Mouse (Mus musculus): ENCODE measurements around the gene Sez6. TPM values are rescaled to one million over a fixed set of nuclear protein-coding genes. Genes with fewer than 3 reads are reported as not detected.

The Sez6 gene
- polyA plus RNA-seq, 1 experiment, result 1.1 TPM

DNA sequence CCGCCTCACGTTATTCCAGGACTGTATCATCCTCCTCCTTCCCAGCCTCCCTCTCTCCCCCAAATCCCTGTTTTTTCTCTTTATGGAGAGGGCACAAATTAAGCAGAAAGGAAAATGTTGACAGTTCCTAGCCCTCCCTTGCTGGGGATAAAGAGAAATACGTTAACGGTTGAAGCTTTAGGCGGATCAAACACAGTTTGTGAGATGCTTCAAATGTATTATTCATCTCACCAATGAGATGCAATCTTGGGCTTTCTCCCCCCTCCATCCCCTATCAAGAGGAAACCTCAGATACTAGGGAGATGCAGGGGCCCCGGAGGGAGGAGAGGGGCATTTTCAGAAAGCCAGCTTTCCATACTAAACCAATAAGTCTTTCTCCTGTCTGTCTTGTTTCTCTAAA is 20.8 kb upstream of the Sez6 start:
- no peak for DNase-seq
- WGBS, result 48% methylated on average over 6 of the region's 6 CpGs
- TF ChIP-seq CTCF (IDR thresholded peaks at IDR 0.05; ENCODE audit: borderline replicate concordance, control insufficient read depth, extremely low read depth, insufficient read depth, low read length, poor library complexity) (no peak), POLR2A (IDR thresholded peaks at IDR 0.05; ENCODE audit: control insufficient read depth, extremely low read depth, insufficient read depth, low read length, poor library complexity) (no peak)
- no peak overlapping the region for H3K27ac ChIP-seq (ENCODE audit: control insufficient read depth, insufficient read depth, low read length)
- H3K27me3 ChIP-seq (ENCODE audit: control insufficient read depth, insufficient read depth, low read length), result peaks cover 7% of the 10 kb centered on the region; the same call in 1 of the 2 replicates
- H3K4me3 ChIP-seq (ENCODE audit: control insufficient read depth, insufficient read depth, low read length), result no peak overlapping the region
- H3K36me3 ChIP-seq (ENCODE audit: control insufficient read depth, insufficient read depth, low read length), result no peaks in the 10 kb centered on the region
- H3K4me1 ChIP-seq (replicated peaks; ENCODE audit: control insufficient read depth, insufficient read depth, low read length), result no peaks in the 10 kb centered on the region

- Histone ChIP-seq H3K27me3 (ENCODE audit: control insufficient read depth, insufficient read depth, low read length) (peaks cover 8% of the 10 kb centered on the region; the same call in 1 of the 2 replicates), H3K36me3 (ENCODE audit: control insufficient read depth, insufficient read depth, low read length) (no peaks in the 10 kb centered on the region), H3K27ac (ENCODE audit: control insufficient read depth, insufficient read depth, low read length) (no peak overlapping the region), H3K4me1 (replicated peaks; ENCODE audit: control insufficient read depth, insufficient read depth, low read length) (no peaks in the 10 kb centered on the region), H3K4me3 (ENCODE audit: control insufficient read depth, insufficient read depth, low read length) (no peak overlapping the region)
- DNase-seq, result no peak
- WGBS, result 83% methylated on average over 6 of the region's 6 CpGs
- no peak for TF ChIP-seq CTCF (IDR thresholded peaks at IDR 0.05; ENCODE audit: borderline replicate concordance, control insufficient read depth, extremely low read depth, insufficient read depth, low read length, poor library complexity)
- TF ChIP-seq POLR2A (IDR thresholded peaks at IDR 0.05; ENCODE audit: control insufficient read depth, extremely low read depth, insufficient read depth, low read length, poor library complexity), result no peak
Measured at GRCm38 (mm10) chr11:77913505-77913904, 17.1 kb upstream of the Sez6 start.

DNA sequence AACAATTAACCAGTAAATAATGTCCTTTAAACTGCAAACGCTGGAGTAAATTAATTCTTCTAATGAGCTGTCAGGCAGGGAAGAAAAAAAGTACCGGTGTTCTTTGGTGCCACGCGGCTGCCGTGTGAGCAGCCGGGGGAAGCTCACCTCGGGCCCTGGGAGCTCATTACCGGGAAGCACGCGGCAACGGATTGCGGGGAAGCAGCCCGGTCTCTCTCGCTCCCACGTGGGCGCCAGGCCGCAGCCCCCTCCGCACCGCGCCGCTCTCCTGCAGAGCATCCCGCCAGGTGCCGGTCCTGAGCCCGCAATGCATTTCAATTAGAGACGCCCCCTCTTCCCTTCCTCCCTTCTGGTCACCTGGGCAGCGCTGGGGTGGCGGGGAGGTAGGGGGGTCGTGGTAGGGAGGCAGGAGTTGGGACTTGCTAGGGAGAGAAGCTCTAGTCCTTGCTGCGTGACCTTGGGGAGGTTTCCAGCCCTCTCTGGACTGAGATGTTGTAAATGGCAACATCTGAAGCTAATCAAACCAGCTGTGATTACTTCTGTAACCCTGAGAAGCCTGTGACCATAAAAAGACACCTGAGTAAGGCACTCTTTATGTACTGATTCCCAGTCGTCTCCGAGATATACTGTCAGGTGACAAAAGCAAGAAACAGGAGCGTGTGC is 15.9 kb upstream of the Sez6 start:
- H3K27ac ChIP-seq (ENCODE audit: control insufficient read depth, insufficient read depth, low read length), result no peak overlapping the region
- WGBS, result 7% methylated on average over 32 of the region's 32 CpGs
- DNase-seq, result no peak
- H3K36me3 ChIP-seq (ENCODE audit: control insufficient read depth, insufficient read depth, low read length), result no peaks in the 10 kb centered on the region
- no peaks in the 10 kb centered on the region for H3K4me1 ChIP-seq (replicated peaks; ENCODE audit: control insufficient read depth, insufficient read depth, low read length)
- TF ChIP-seq POLR2A (IDR thresholded peaks at IDR 0.05; ENCODE audit: control insufficient read depth, extremely low read depth, insufficient read depth, low read length, poor library complexity) (no peak), CTCF (IDR thresholded peaks at IDR 0.05; ENCODE audit: borderline replicate concordance, control insufficient read depth, extremely low read depth, insufficient read depth, low read length, poor library complexity) (no peak)
- H3K4me3 ChIP-seq (ENCODE audit: control insufficient read depth, insufficient read depth, low read length), result no peak overlapping the region
- H3K27me3 ChIP-seq (ENCODE audit: control insufficient read depth, insufficient read depth, low read length), result peaks cover 8% of the 10 kb centered on the region; the same call in 1 of the 2 replicates

DNA sequence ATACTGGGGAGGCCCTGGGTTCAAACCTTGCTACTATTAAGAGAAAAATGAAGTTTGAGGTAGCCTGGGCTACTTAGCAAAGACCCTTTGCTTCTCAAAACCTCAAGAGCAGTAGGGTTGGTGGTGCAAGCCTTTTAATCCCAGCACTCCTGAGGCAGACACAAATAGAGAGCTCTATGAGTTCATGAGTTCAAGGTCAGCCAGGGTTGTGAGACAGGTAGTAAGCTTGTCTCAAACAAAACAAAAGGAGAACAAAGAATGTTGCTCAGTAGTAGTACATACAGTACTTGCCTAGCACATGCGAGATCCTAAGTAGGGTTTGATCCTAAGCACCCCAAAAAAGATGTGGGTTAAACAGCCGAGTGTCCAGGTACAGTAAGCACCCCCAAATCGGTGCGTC is 13.9 kb upstream of the Sez6 start:
- no peak for DNase-seq
- WGBS, result 88% methylated on average over 4 of the region's 4 CpGs
- no peak overlapping the region for H3K4me3 ChIP-seq (ENCODE audit: control insufficient read depth, insufficient read depth, low read length)
- peaks cover 8% of the 10 kb centered on the region; the same call in 1 of the 2 replicates for H3K27me3 ChIP-seq (ENCODE audit: control insufficient read depth, insufficient read depth, low read length)
- H3K36me3 ChIP-seq (ENCODE audit: control insufficient read depth, insufficient read depth, low read length), result no peaks in the 10 kb centered on the region
- H3K27ac ChIP-seq (ENCODE audit: control insufficient read depth, insufficient read depth, low read length), result no peak overlapping the region
- TF ChIP-seq CTCF (IDR thresholded peaks at IDR 0.05; ENCODE audit: borderline replicate concordance, control insufficient read depth, extremely low read depth, insufficient read depth, low read length, poor library complexity) (no peak), POLR2A (IDR thresholded peaks at IDR 0.05; ENCODE audit: control insufficient read depth, extremely low read depth, insufficient read depth, low read length, poor library complexity) (no peak)
- no peaks in the 10 kb centered on the region for H3K4me1 ChIP-seq (replicated peaks; ENCODE audit: control insufficient read depth, insufficient read depth, low read length)

- H3K36me3 ChIP-seq (ENCODE audit: control insufficient read depth, insufficient read depth, low read length), result no peaks in the 10 kb centered on the region
- DNase-seq, result no peak
- no peak overlapping the region for H3K27ac ChIP-seq (ENCODE audit: control insufficient read depth, insufficient read depth, low read length)
- H3K4me1 ChIP-seq (replicated peaks; ENCODE audit: control insufficient read depth, insufficient read depth, low read length), result no peaks in the 10 kb centered on the region
- no peak overlapping the region for H3K4me3 ChIP-seq (ENCODE audit: control insufficient read depth, insufficient read depth, low read length)
- 65% methylated on average over 10 of the region's 10 CpGs for WGBS
- TF ChIP-seq POLR2A (IDR thresholded peaks at IDR 0.05; ENCODE audit: control insufficient read depth, extremely low read depth, insufficient read depth, low read length, poor library complexity) (no peak), CTCF (IDR thresholded peaks at IDR 0.05; ENCODE audit: borderline replicate concordance, control insufficient read depth, extremely low read depth, insufficient read depth, low read length, poor library complexity) (no peak)
- peaks cover 8% of the 10 kb centered on the region; the same call in 1 of the 2 replicates for H3K27me3 ChIP-seq (ENCODE audit: control insufficient read depth, insufficient read depth, low read length)
Measured at GRCm38 (mm10) chr11:77917166-77917565, 13.4 kb upstream of the Sez6 start.

DNA sequence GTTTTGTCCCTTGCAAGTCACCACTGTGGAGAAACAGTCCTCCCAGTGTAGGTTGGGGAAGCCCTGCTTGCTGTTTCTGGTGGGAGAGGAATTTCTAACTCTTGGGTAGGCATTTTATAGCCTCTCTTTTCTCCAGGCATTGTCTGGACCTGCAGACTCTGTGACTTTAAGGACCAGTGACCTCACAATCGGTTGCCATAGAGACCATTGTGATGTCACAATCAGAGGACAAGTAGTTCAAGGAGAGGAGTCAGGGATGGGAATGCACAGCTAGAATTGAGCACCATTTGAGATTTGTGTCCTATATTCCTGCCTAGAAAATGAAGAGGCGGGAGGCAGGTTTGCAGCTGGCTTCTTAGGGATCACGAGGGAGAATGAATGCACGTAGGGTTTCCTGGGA is 7.3 kb upstream of the Sez6 start:
- H3K27ac ChIP-seq (ENCODE audit: control insufficient read depth, insufficient read depth, low read length), result no peak overlapping the region
- 84% methylated on average over 4 of the region's 4 CpGs for WGBS
- H3K4me1 ChIP-seq (replicated peaks; ENCODE audit: control insufficient read depth, insufficient read depth, low read length), result no peaks in the 10 kb centered on the region
- no peaks in the 10 kb centered on the region for H3K36me3 ChIP-seq (ENCODE audit: control insufficient read depth, insufficient read depth, low read length)
- no peak overlapping the region for H3K4me3 ChIP-seq (ENCODE audit: control insufficient read depth, insufficient read depth, low read length)
- no peaks in the 10 kb centered on the region; the same call in 1 of the 2 replicates for H3K27me3 ChIP-seq (ENCODE audit: control insufficient read depth, insufficient read depth, low read length)
- DNase-seq, result no peak
- TF ChIP-seq CTCF (IDR thresholded peaks at IDR 0.05; ENCODE audit: borderline replicate concordance, control insufficient read depth, extremely low read depth, insufficient read depth, low read length, poor library complexity), result no peak
- no peak for TF ChIP-seq POLR2A (IDR thresholded peaks at IDR 0.05; ENCODE audit: control insufficient read depth, extremely low read depth, insufficient read depth, low read length, poor library complexity)

Measured in thymus, adult 2 months (tissue).